Mouse (Mus musculus): Measurements from ENCODE around the gene Haus2.

DNA sequence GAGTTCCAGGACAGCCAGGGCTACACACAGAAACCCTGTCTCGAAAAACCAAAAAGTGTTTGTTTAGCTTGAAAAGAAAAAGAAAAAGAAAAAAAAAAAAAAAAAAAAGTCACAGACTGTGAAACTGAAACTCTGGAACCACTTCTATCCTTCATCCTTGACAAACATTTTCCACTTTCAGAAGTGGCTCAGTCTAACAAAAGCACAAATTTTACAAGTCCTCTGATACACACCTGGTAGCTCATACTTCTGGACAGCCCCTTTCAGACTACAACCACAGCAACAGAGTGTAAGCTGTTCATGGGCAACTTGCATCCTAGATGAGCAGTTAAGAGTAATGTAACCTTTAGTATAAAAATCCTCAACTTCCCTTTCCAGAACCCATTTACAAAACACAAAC lies 47.7 kb upstream of the Haus2 start:
- no peak for TF ChIP-seq EP300 (IDR thresholded peaks at IDR 0.05)
- TF ChIP-seq CTCF (IDR thresholded peaks at IDR 0.05), result no peak
